Mouse (Mus musculus) liver, postnatal 0 days (tissue): ENCODE results near the gene Apex1.

Experiments used
- CTCF ChIP-seq: sonication (generic); IDR thresholded peaks from 2 replicates; pipeline ENCODE4 v1.5.1; 2016; ENCODE audit warnings: antibody characterized with exemption, low read depth
- EP300 ChIP-seq: IDR thresholded peaks from 2 replicates; pipeline ENCODE4 v1.6.1; 2016; ENCODE audit warnings: antibody characterized with exemption, low read depth, mild to moderate bottlenecking

DNA sequence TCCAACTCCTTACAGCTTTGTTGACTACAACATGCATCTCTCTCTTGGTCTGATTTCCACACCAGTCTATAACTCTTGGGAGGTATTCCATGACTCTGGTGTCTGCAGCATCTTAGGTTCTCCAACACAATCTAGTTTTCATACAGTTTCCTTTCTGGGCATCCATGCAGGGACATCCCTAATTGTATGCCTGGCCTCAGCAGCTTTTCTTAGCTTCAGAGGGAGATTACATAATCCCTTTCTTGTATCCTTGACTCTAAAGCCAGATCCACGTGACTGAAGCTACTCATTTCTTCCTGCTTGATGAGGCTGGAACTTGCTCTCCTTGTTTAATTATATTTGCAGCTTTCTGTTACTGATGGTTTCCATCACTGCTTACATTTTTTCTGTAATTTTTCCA lies 11.9 kb downstream of the Apex1 start:
- TF ChIP-seq EP300 (no peak), CTCF (no peak)
